Mouse (Mus musculus): ENCODE results near the gene Ptprk. TPM values are rescaled to one million over a fixed set of nuclear protein-coding genes. Genes with fewer than 3 reads are reported as not detected.

Gene Ptprk
- polyA plus RNA-seq, 1 experiment from 2014 or later, result 20.0 TPM

DNA sequence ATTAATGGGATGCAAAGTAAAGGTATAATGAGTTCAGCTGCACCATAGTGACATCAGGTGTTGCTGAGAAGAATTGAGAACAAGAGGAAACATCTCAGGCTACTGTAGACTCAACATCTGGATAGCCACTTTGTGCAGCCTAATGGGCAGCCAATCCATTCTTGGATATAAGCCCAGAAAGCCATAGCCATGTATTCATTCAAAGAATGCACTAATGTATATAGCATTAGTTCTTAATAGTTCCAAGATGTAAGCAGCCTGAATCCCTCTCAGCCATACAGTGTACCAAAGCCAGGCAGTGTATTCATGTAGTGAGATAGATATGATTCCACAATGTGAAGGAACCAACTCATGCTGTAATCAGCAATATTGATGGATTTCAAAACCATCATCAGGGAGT lies 134.8 kb downstream of the Ptprk start:
- Histone ChIP-seq H3K9ac (no peak overlapping the region), H3K27ac (no peak overlapping the region), H3K4me3 (no peak overlapping the region), H3K4me2 (no peak overlapping the region), H3K27me3 (no peaks in the 10 kb centered on the region), H3K4me1 (no peaks in the 10 kb centered on the region), H3K36me3 (ENCODE audit: poor library complexity, severe bottlenecking) (no peaks in the 10 kb centered on the region), H3K9me3 (replicated peaks) (no peaks in the 10 kb centered on the region)
- ATAC-seq, result no peak

DNA sequence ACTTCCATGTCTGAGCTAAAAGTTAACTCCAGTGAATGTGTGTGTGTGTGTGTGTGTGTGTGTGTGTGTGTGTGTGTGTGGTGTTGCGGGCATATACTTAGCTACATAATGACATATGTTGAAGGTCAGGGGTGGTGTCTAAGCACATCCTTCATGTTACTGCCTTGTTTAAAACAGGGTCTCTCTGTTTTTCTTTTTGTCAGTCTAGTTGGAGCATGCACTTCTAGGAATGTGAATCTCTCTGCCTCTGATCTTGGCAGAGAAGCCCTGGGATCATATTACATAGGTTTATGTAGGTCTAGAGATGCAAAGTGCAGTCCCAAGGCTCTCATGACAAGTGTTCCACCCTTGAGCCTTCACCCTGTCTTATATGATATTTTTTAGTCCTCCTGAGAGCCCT lies 137.5 kb downstream of the Ptprk start:
- no peak overlapping the region for H3K9ac ChIP-seq
- no peak overlapping the region for H3K4me2 ChIP-seq
- no peaks in the 10 kb centered on the region for H3K4me1 ChIP-seq
- no peak for ATAC-seq
- H3K9me3 ChIP-seq (replicated peaks), result no peaks in the 10 kb centered on the region
- no peak overlapping the region for H3K27ac ChIP-seq
- H3K4me3 ChIP-seq, result no peak overlapping the region
- WGBS, result 86% methylated on average over 1 of the region's 1 CpGs
- no peaks in the 10 kb centered on the region for H3K27me3 ChIP-seq
- H3K36me3 ChIP-seq (ENCODE audit: poor library complexity, severe bottlenecking), result no peaks in the 10 kb centered on the region

DNA sequence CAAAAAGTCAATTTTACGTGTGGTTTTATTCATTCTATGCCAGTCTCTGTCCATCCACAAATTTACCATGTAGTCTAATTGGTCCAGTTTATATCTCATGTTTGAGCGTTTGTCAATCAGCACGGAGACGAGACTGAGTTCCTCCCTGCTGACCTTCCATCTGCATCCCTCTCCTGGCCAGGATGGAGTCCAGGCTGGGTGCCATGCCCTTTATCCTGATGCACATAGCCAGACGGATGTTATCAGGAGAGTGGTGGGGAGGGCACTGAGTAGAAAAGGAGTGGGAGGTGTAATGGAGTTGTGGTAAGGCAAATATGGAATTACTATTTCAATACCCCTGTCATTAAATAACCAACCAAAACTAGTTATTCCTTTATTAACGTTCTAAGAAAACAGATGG lies 140.5 kb downstream of the Ptprk start:
- Histone ChIP-seq H3K4me3 (no peak overlapping the region), H3K9ac (no peak overlapping the region)
- 84% methylated on average over 6 of the region's 6 CpGs for WGBS

DNA sequence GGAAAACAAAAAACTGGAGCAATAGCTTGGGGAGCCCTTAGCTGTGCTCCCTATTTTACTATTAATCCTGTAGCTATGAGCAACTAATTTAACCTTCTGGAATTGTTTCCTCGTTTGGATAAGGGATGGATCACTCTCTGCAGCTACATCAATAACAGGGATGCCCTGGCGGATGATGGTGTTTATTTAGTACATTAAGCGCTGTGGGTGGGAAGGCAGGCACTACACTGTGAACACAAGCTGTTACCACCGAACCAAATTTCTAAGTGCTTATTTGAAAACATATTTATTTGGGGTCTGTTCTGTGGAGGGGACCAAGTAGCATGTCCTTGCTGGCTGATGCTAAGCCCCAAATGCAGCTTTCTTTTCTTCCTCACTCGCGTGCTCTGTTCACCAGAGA lies 149.0 kb downstream of the Ptprk start:
- Histone ChIP-seq H3K9me3 (replicated peaks) (no peaks in the 10 kb centered on the region), H3K36me3 (ENCODE audit: poor library complexity, severe bottlenecking) (no peaks in the 10 kb centered on the region), H3K4me2 (no peak overlapping the region), H3K27me3 (no peaks in the 10 kb centered on the region), H3K4me3 (no peak overlapping the region), H3K4me1 (peaks cover 6% of the 10 kb centered on the region; the same call in 1 of the 2 replicates), H3K9ac (no peak overlapping the region), H3K27ac (no peak overlapping the region)
- 68% methylated on average over 6 of the region's 6 CpGs for WGBS
- ATAC-seq, result no peak

More for the DNA sequence above, 140.5 kb downstream of the Ptprk start:
- H3K36me3 ChIP-seq (ENCODE audit: poor library complexity, severe bottlenecking), result no peaks in the 10 kb centered on the region
- H3K27me3 ChIP-seq, result no peaks in the 10 kb centered on the region
- H3K4me1 ChIP-seq, result no peaks in the 10 kb centered on the region
- H3K9me3 ChIP-seq (replicated peaks), result no peaks in the 10 kb centered on the region
- H3K4me2 ChIP-seq, result no peak overlapping the region
- H3K27ac ChIP-seq, result no peak overlapping the region
- ATAC-seq, result no peak

DNA sequence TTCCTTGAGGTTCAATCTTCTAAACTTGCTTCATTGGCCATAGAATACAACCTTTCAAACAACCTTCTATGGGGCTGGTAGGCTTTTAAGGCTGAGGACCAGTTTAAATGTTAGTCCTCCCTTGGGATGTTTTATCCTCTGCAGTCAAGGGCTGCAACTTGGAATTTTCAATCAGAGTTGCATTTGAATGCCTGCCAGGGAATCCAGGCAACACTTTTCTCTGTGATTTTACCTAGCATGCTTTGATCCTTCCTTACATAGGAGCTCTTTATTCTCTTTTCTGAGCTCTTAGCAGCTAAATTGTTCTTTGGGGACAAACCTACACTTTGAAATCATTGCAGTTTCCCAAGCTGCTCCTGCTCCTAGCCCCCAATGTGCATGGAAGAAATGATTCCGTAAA lies 149.8 kb downstream of the Ptprk start:
- no peak overlapping the region for H3K4me3 ChIP-seq
- H3K27me3 ChIP-seq, result no peaks in the 10 kb centered on the region
- 76% methylated on average over 1 of the region's 1 CpGs for WGBS
- H3K4me2 ChIP-seq, result no peak overlapping the region
- peaks cover 6% of the 10 kb centered on the region; the same call in 1 of the 2 replicates for H3K4me1 ChIP-seq
- H3K27ac ChIP-seq, result no peak overlapping the region
- ATAC-seq, result no peak
- H3K9me3 ChIP-seq (replicated peaks), result no peaks in the 10 kb centered on the region
- H3K9ac ChIP-seq, result no peak overlapping the region
- H3K36me3 ChIP-seq (ENCODE audit: poor library complexity, severe bottlenecking), result no peaks in the 10 kb centered on the region

DNA sequence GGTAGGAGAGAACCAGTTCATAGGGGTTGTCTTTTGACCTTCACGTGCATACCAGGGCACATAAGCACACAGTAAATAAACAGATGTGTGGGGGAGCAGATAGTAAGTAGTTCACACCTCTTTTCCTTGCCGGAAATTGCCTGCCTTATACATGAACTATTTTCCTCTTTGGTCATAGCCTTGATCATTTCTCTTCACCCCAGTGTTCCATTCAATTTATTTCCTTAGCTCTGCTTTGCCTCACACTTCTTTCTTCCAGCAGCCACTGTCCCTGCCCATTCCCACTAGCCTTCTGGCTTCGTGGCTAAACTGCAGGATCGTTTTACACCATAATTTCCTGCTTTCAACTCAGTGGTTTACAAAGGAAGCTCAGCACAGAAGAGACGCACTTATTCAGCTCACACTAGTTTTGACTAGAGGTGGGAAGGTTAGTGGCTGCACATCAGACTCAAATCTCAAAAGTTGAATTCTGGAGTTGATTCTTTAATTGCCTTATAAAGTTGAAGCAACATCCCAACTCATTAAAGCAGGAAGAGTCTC lies 151.0 kb downstream of the Ptprk start:
- Histone ChIP-seq H3K4me1 (peaks cover 6% of the 10 kb centered on the region; the same call in 1 of the 2 replicates), H3K9ac (no peak overlapping the region), H3K27ac (no peak overlapping the region), H3K4me3 (no peak overlapping the region), H3K27me3 (no peaks in the 10 kb centered on the region), H3K36me3 (ENCODE audit: poor library complexity, severe bottlenecking) (no peaks in the 10 kb centered on the region), H3K4me2 (no peak overlapping the region), H3K9me3 (replicated peaks) (no peaks in the 10 kb centered on the region)
- no peak for ATAC-seq
- WGBS, result 46% methylated on average over 5 of the region's 5 CpGs

DNA sequence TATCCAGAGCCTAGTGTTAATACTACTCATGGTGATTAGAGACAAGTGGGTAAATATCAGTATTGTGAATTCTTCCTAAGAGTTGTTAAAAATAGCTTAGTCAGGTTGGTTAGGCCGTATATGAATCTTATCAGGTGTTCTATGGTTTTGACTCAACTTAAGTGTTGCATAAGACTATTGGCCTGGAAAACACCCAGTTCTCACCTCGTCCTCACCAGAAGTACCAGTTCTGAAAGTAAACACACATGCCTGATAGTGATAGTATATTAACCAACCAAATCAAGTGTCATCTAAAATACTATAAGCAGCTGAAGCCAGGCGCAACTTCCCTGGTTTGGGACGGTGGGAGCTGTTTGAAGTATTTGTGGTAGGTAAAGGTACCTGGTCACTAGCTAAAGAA lies 153.1 kb downstream of the Ptprk start:
- H3K4me1 ChIP-seq, result peaks cover 6% of the 10 kb centered on the region
- WGBS, result 89% methylated on average over 4 of the region's 4 CpGs
- no peak for ATAC-seq
- H3K27me3 ChIP-seq, result no peaks in the 10 kb centered on the region
- no peaks in the 10 kb centered on the region for H3K36me3 ChIP-seq (ENCODE audit: poor library complexity, severe bottlenecking)
- H3K4me3 ChIP-seq, result no peak overlapping the region
- H3K9me3 ChIP-seq (replicated peaks), result no peaks in the 10 kb centered on the region
- no peak overlapping the region for H3K27ac ChIP-seq
- no peak overlapping the region for H3K4me2 ChIP-seq
- no peak overlapping the region for H3K9ac ChIP-seq

DNA sequence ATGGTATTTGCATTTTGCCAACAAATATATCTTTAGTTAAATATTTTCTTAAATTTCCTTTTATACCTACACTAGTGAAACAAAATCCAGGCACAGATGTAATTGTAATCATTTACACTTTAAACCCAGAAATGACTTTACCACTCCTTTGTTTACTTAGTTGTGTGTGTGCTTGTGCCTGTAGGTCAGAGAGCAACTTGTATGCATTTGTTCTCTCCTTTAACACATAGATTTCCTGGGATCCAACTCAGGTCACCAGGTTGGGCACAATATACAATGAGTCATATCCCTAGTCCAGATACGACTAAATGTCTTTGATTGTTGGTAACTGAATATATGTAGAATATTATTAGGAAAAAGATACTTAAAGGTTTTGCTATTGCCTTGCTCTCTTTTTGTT lies 153.6 kb downstream of the Ptprk start:
- no peaks in the 10 kb centered on the region for H3K27me3 ChIP-seq
- no peaks in the 10 kb centered on the region for H3K36me3 ChIP-seq (ENCODE audit: poor library complexity, severe bottlenecking)
- H3K4me1 ChIP-seq, result peaks cover 6% of the 10 kb centered on the region
- WGBS, result 95% methylated on average over 1 of the region's 1 CpGs
- no peaks in the 10 kb centered on the region for H3K9me3 ChIP-seq (replicated peaks)
- H3K9ac ChIP-seq, result no peak overlapping the region
- H3K4me3 ChIP-seq, result no peak overlapping the region
- H3K4me2 ChIP-seq, result no peak overlapping the region
- H3K27ac ChIP-seq, result no peak overlapping the region
- no peak for ATAC-seq

DNA sequence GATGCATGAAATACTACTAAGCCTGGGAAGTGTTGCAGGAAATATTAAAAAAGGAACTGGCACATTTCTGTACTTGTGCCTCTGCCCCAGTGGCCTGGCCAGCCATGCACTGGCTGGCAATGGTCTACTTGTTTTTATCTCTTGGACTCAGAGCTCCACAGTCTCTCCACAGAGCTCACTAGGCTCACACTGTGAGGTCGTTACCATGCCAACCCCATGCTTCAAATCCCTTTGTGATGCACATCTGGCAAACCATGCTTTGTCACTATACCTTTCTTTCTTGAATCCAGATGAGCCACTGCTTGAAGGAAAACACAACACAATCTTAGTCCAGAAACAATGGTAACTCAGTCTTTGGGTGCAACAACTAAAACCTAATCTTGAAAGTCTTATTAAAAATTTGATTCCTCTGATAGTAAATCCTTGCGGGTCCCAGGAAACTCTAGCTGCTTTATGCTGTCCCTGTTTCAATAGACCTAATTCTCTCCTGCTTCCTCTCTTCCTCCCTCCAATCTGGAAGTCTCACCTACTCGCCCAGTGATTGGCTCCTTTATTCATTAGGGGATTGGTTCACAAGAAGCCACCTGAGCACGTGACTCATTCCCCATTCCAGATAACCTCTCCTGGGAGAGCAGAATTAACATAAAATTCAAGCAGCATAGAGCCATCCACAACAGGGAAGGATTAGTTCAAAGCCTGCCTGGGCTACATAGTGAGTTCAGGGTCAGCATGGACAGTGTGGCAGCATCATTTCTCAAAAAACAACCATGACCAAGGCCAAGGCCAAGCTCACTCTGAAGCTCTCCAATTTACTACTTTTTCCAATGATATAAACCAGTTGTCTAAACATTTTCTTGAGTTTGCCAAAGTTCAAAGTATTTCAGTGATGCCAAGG lies 157.9 kb downstream of the Ptprk start:
- WGBS, result 20% methylated on average over 4 of the region's 4 CpGs
- H3K4me2 ChIP-seq, result no peak overlapping the region
- no peaks in the 10 kb centered on the region for H3K9me3 ChIP-seq (replicated peaks)
- no peak overlapping the region for H3K9ac ChIP-seq
- H3K4me1 ChIP-seq, result no peaks in the 10 kb centered on the region; the same call in none of the 2 replicates
- H3K27ac ChIP-seq, result no peak overlapping the region
- no peak overlapping the region for H3K4me3 ChIP-seq
- peak; percentile 71 for ATAC-seq
- H3K36me3 ChIP-seq (ENCODE audit: poor library complexity, severe bottlenecking), result no peaks in the 10 kb centered on the region
- H3K27me3 ChIP-seq, result no peaks in the 10 kb centered on the region

DNA sequence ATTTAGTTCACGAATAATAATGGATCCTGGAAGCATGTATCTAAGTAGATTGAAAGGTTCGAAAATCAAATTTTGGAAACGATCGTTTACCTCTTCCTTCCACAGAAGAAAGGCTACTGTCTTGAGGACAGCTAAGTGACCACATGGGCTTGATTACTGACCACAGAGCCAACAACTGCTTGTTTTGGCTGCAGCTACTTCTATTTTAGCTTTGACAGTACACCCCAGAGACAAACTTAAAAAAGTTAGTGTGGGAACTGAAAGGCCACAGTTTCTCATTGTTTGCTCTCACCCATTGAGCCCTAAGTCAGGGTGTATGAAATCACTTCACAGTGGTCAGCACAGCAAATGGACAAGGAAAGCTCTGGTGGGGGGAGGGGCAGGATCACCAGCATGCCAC lies 174.4 kb downstream of the Ptprk start:
- no peak for ATAC-seq

DNA sequence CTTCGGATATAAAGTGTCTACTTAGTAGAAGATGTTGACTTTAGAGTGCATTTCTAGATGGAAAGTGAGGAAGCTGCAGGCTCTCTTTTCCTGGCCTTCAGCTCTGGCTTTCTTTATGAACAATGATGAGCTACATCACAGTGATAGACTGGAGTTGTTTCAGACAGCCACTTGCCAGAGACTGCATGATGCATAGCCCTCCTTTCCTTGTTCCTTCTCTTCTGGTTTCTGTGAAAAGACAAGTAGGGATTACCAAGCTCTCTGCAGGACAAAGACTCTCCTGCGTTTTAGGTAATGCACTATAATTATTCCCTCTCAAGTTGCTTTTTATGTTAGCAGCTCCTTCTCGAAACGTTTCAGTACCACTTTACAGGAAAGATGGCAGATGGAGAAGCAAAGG lies 176.8 kb downstream of the Ptprk start:
- WGBS, result 31% methylated on average over 4 of the region's 4 CpGs
- no peaks in the 10 kb centered on the region for H3K27me3 ChIP-seq
- H3K36me3 ChIP-seq (ENCODE audit: poor library complexity, severe bottlenecking), result no peaks in the 10 kb centered on the region
- H3K9me3 ChIP-seq (replicated peaks), result no peaks in the 10 kb centered on the region
- no peak overlapping the region for H3K4me3 ChIP-seq
- peak overlapping the region; percentile 27; the same call in 1 of the 2 replicates for H3K27ac ChIP-seq
- H3K4me2 ChIP-seq, result no peak overlapping the region
- peaks cover 8% of the 10 kb centered on the region; the same call in 1 of the 2 replicates for H3K4me1 ChIP-seq
- ATAC-seq, result peak; percentile 53
- no peak overlapping the region for H3K9ac ChIP-seq

More for the DNA sequence above, 174.4 kb downstream of the Ptprk start:
- no peak overlapping the region for H3K4me2 ChIP-seq
- no peaks in the 10 kb centered on the region for H3K27me3 ChIP-seq
- H3K4me1 ChIP-seq, result peaks cover 8% of the 10 kb centered on the region; the same call in 1 of the 2 replicates
- no peaks in the 10 kb centered on the region for H3K36me3 ChIP-seq (ENCODE audit: poor library complexity, severe bottlenecking)
- no peaks in the 10 kb centered on the region for H3K9me3 ChIP-seq (replicated peaks)
- H3K4me3 ChIP-seq, result no peak overlapping the region
- WGBS, result 81% methylated on average over 4 of the region's 4 CpGs
- H3K9ac ChIP-seq, result no peak overlapping the region
- H3K27ac ChIP-seq, result no peak overlapping the region

DNA sequence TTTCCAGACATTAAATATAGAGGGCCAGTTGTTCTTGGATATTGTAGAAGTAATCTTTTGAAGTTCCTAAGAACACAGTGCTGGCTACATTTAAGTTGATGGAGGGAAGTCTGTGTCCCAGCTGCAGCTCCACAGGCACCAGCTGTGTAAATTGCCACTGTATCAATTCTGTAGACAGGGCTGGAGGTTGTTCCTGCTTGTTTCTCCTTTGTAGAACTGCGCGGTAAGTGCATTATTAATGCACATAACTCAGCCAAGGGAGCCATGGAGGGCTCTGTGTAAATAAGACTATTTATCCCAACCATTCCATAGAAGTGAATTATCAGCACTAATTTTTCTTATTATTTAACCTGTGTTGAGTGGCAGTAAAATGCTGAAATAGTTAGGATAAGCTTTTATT lies 186.0 kb downstream of the Ptprk start:
- Histone ChIP-seq H3K4me2 (no peak overlapping the region), H3K4me3 (no peak overlapping the region), H3K9ac (no peak overlapping the region), H3K4me1 (no peaks in the 10 kb centered on the region), H3K9me3 (replicated peaks) (no peaks in the 10 kb centered on the region), H3K36me3 (ENCODE audit: poor library complexity, severe bottlenecking) (no peaks in the 10 kb centered on the region), H3K27me3 (no peaks in the 10 kb centered on the region), H3K27ac (no peak overlapping the region)
- 81% methylated on average over 2 of the region's 2 CpGs for WGBS
- ATAC-seq, result no peak; the same call in 1 of the 2 replicates
